Mouse (Mus musculus) intestine, embryonic 14.5 days (tissue): Measurements from ENCODE around the gene Adamtsl4. TPM values are rescaled to one million over a fixed set of nuclear protein-coding genes. Genes with fewer than 3 reads are reported as not detected.

Source experiments
- ATAC-seq: fragments of 200-750 bp; cut with Nextera tagmentation; replicated peaks from 2 replicates; pipeline ENCODE4 v1.8.0; 2017; ENCODE audit warnings: low read depth, moderate number of reproducible peaks, moderate TSS enrichment, moderate library complexity; ENCODE audit not compliant: low FRiP score, low TSS enrichment
- DNase-seq: peaks from one replicate; pipeline ENCODE4 v3.0.0-alpha.2; 2018; ENCODE audit warnings: low spot score
- H3K27ac ChIP-seq: fragments of 300-500 bp; sonication (generic); 2 replicates; pipeline ENCODE4 v1.5.1; 2014; ENCODE audit warnings: low read depth, mild to moderate bottlenecking, control low read depth
- H3K27me3 ChIP-seq: fragments of 300-500 bp; sonication (generic); replicated peaks from 2 replicates; pipeline ENCODE4 v1.6.1; 2014; ENCODE audit warnings: low read length, control low read depth; ENCODE audit not compliant: control insufficient read depth, insufficient read depth
- H3K36me3 ChIP-seq: fragments of 300-500 bp; sonication (generic); 2 replicates; pipeline ENCODE4 v1.6.1; 2014; ENCODE audit warnings: low read length, control low read depth; ENCODE audit not compliant: control insufficient read depth, insufficient read depth
- H3K4me1 ChIP-seq: fragments of 300-500 bp; sonication (generic); replicated peaks from 2 replicates; pipeline ENCODE4 v1.6.1; 2014; ENCODE audit warnings: low read length, control low read depth, mixed read lengths; ENCODE audit not compliant: control insufficient read depth, insufficient read depth
- H3K4me2 ChIP-seq: fragments of 300-500 bp; sonication (generic); 2 replicates; pipeline ENCODE4 v1.6.1; 2014; ENCODE audit warnings: low read length
- H3K4me3 ChIP-seq: fragments of 300-500 bp; sonication (generic); 2 replicates; pipeline ENCODE4 v1.5.1; 2014; ENCODE audit warnings: low read depth, low read length, control low read depth, mixed read lengths
- H3K9ac ChIP-seq: fragments of 300-500 bp; sonication (generic); 2 replicates; pipeline ENCODE4 v1.6.1; 2014; ENCODE audit warnings: mild to moderate bottlenecking, low read length
- H3K9me3 ChIP-seq: fragments of 300-500 bp; sonication (generic); 2 replicates; pipeline ENCODE4 v1.6.1; 2016; ENCODE audit warnings: low read length, control low read depth; ENCODE audit not compliant: control insufficient read depth
- WGBS: fragments of 180-500 bp; shearing (Covaris S2); extraction: QIAGEN DNeasy Blood & Tissue Kit; methylation state at CpG from one replicate; pipeline ENCODE4 v1.1.7; 2014; 5-methylcytosine and 5-hydroxymethylcytosine counted together
- polyA plus RNA-seq: library from polyadenylated mRNA; unstranded; fragments of >200 nt; fragmentation: Nextera tagmentation; extraction: Ambion mirVana; gene quantifications from 2 replicates; pipeline ENCODE4 v1.2.1, GENCODE M21; 2014

The Adamtsl4 gene
- polyA plus RNA-seq, 1 experiment from 2014 or later = 2.6 TPM

DNA sequence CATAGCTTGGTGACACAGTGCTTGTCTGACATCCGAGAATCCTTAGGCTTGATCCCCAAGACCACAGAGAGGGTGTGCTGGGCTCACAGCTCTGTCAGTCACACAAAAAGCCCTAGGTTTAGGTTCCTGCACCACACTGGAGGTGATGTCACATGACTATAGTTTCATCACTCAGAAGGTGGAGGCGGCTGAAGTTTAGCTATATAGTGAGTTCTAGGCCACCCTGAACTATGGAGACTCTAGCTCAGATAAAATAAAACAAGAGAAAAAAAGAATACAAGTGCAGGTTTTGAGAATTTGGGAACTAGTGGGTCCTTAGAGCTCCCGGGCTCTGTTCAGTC, 36.7 kb downstream of the Adamtsl4 start:
- H3K9me3 ChIP-seq = no peaks in the 10 kb centered on the region
- 82% methylated on average over 3 of the region's 3 CpGs for WGBS
- H3K4me1 ChIP-seq = peaks cover 9% of the 10 kb centered on the region
- no peaks in the 10 kb centered on the region for H3K36me3 ChIP-seq
- H3K9ac ChIP-seq = no peak overlapping the region
- ATAC-seq (no peak), DNase-seq (no peak)
- H3K4me3 ChIP-seq = no peak overlapping the region
- H3K27ac ChIP-seq = no peak overlapping the region; the same call in 1 of the 2 replicates
- H3K27me3 ChIP-seq = no peaks in the 10 kb centered on the region
- H3K4me2 ChIP-seq = no peak overlapping the region

GRCm38 (mm10) chr3:95650276-95651032, 37.3 kb downstream of the Adamtsl4 start:
- Histone ChIP-seq H3K4me1 (peaks cover 9% of the 10 kb centered on the region), H3K27me3 (no peaks in the 10 kb centered on the region), H3K9ac (no peak overlapping the region), H3K27ac (peak overlapping the region; percentile 44), H3K4me3 (no peak overlapping the region), H3K9me3 (no peaks in the 10 kb centered on the region), H3K36me3 (no peaks in the 10 kb centered on the region), H3K4me2 (no peak overlapping the region)
- DNase-seq (no peak), ATAC-seq (no peak)
- WGBS = 66% methylated on average over 6 of the region's 6 CpGs

DNA sequence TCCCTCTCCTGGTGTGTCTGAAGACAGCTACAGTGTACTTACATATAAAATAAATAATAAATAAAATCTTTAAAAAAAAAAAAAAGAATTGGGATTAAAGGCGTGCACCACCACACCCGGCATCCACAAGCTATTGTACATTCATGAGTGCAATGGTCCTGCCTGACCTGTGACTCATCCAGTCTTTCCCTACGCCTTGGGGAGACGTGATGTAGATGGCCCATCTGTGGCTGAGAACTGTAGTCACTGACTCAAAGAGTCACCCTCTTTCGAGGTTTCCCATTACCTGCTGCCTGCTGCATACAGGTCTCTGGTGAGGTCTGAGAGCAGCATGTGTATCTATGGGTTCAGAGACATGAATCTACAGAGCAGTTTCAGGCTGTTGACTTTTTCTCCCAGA, 39.7 kb downstream of the Adamtsl4 start:
- 89% methylated on average over 5 of the region's 5 CpGs for WGBS
- H3K36me3 ChIP-seq = no peaks in the 10 kb centered on the region
- DNase-seq (no peak), ATAC-seq (no peak)
- no peak overlapping the region for H3K4me2 ChIP-seq
- no peak overlapping the region for H3K9ac ChIP-seq
- H3K4me3 ChIP-seq = no peak overlapping the region
- H3K9me3 ChIP-seq = no peaks in the 10 kb centered on the region
- no peaks in the 10 kb centered on the region for H3K4me1 ChIP-seq
- no peak overlapping the region for H3K27ac ChIP-seq
- H3K27me3 ChIP-seq = no peaks in the 10 kb centered on the region

DNA sequence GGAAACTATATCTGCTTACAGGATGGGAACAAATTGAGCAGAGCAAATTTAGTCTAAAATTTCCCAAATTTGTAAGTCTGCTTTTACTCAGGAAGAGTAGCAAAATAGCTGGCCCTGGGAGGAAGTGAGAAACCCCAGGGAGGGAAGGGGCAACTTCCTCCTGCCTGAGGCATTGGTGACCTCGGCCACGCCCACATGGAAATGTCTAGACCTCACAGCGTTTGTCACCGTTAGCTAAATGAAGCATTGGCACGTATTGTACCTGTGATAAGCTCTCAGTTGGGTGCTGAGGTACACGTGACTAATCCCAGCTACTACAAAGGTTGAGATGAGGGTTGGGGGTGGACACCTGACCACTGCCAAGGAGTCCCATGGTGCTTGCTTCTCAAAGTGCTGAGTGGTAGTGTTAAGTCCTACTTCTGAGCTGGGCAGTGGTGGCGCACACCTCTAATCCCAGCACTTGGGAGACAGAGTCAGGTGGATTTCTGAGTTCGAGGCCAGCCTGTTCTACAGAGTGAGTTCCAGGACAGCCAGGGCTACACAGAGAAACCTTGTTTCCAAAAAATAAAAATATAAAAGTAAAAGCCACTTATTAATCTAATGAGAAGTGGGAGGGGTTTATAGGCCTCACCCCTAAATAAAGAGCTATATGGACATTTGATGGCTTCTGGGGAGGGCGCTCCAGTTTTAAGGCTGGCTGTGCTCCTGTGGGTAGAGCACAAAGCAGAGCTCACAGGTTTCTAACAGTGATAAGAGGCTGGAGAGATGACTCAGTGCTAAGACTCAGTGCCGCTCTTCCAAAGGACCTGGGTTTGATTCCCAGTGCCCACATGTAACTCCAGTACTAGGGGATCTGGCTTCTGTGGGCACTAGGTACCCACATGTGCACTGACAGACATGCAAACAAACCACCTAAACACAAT, 42.1 kb downstream of the Adamtsl4 start:
- 57% methylated on average over 10 of the region's 10 CpGs for WGBS
- no peak for ATAC-seq

DNA sequence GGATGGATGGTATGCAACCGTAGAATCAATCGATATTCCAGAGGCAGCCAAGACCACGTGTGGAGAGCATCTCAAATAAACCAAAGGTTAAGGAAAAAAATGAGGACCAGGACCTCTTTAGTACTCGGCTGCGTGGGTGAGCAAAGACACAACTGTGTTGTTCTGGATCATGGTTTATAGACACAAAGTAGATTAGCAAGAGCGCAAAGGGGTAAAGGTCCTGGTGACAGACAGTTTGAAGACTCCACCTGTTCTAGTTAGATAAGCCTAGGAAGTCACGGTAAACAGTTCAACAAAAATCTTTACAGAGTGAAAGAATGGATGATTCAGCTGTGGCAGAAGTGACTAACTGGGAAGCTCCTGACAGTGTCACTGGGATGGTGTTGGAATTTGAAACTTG, 44.6 kb downstream of the Adamtsl4 start:
- DNase-seq (no peak), ATAC-seq (no peak)
- no peak overlapping the region for H3K9ac ChIP-seq
- no peak overlapping the region for H3K27ac ChIP-seq
- no peaks in the 10 kb centered on the region for H3K27me3 ChIP-seq
- peaks cover 2% of the 10 kb centered on the region; the same call in 1 of the 2 replicates for H3K36me3 ChIP-seq
- no peak overlapping the region for H3K4me3 ChIP-seq
- WGBS = 75% methylated on average over 7 of the region's 7 CpGs
- H3K4me1 ChIP-seq = no peaks in the 10 kb centered on the region
- no peaks in the 10 kb centered on the region for H3K9me3 ChIP-seq
- H3K4me2 ChIP-seq = no peak overlapping the region

More for the DNA sequence above, 42.1 kb downstream of the Adamtsl4 start:
- Histone ChIP-seq H3K36me3 (no peaks in the 10 kb centered on the region), H3K9me3 (no peaks in the 10 kb centered on the region), H3K4me1 (no peaks in the 10 kb centered on the region), H3K9ac (no peak overlapping the region), H3K27me3 (no peaks in the 10 kb centered on the region), H3K4me2 (no peak overlapping the region), H3K27ac (no peak overlapping the region), H3K4me3 (no peak overlapping the region)
- no peak for DNase-seq

DNA sequence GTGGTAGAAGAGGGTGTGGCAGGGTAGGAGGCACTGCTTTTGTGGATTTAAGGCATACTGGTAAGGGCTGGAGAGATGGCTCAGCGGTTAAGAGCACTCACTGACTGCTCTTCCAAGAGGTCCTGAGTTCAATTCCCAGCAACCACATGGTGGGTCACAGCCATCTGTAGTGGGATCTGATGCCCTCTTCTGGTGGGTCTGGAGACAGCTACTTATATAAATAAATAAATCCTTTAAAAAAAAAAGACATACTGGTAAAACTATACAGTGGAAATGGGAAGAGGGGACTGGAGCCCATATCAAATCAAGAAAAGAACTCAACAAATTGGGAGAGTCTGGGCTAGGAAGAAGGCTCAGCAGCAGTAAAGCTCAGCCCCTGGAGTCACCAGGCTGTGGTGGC, 48.0 kb downstream of the Adamtsl4 start:
- Histone ChIP-seq H3K4me3 (no peak overlapping the region), H3K9ac (no peak overlapping the region), H3K9me3 (no peaks in the 10 kb centered on the region), H3K27me3 (no peaks in the 10 kb centered on the region), H3K4me1 (no peaks in the 10 kb centered on the region), H3K4me2 (no peak overlapping the region), H3K27ac (no peak overlapping the region), H3K36me3 (peaks cover 29% of the 10 kb centered on the region)
- no peak for ATAC-seq
- DNase-seq = no peak
- 95% methylated on average over 1 of the region's 1 CpGs for WGBS

GRCm38 (mm10) chr3:95636072-95636471, 51.6 kb downstream of the Adamtsl4 start:
- H3K9ac ChIP-seq = no peak overlapping the region
- no peaks in the 10 kb centered on the region for H3K27me3 ChIP-seq
- ATAC-seq (no peak), DNase-seq (no peak)
- no peaks in the 10 kb centered on the region for H3K4me1 ChIP-seq
- H3K9me3 ChIP-seq = no peaks in the 10 kb centered on the region
- peaks cover 64% of the 10 kb centered on the region for H3K36me3 ChIP-seq
- no peak overlapping the region for H3K4me3 ChIP-seq
- H3K4me2 ChIP-seq = no peak overlapping the region
- 45% methylated on average over 4 of the region's 4 CpGs for WGBS
- H3K27ac ChIP-seq = no peak overlapping the region

- Histone ChIP-seq H3K27ac (peak overlapping the region; percentile 38; the same call in 1 of the 2 replicates), H3K36me3 (peaks cover 68% of the 10 kb centered on the region)
These were observed 52.1 kb downstream of the Adamtsl4 start for GRCm38 (mm10) chr3:95635636-95636035.

More at GRCm38 (mm10) chr3:95635636-95636035, 52.1 kb downstream of the Adamtsl4 start:
- Histone ChIP-seq H3K4me3 (no peak overlapping the region), H3K4me1 (no peaks in the 10 kb centered on the region), H3K9me3 (no peaks in the 10 kb centered on the region), H3K27me3 (no peaks in the 10 kb centered on the region), H3K4me2 (no peak overlapping the region), H3K9ac (no peak overlapping the region)
- DNase-seq = no peak
- 49% methylated on average over 4 of the region's 4 CpGs for WGBS
- ATAC-seq = no peak
